Mouse (Mus musculus) embryonic fibroblast, embryonic 13.5 days (primary cell): ENCODE measurements around the gene Ubxn11.

ENCODE experiments used
- CTCF ChIP-seq: IDR thresholded peaks from 2 replicates; pipeline ENCODE4 v1.5.1; 2011; ENCODE audit warnings: mild to moderate bottlenecking, control low read depth, low read length, moderate library complexity, borderline replicate concordance; ENCODE audit not compliant: insufficient read depth
- POLR2A ChIP-seq: IDR thresholded peaks from 2 replicates; pipeline ENCODE4 v1.6.1; 2011; ENCODE audit warnings: low read depth, mild to moderate bottlenecking, control low read depth, low read length, moderate library complexity

GRCm38 (mm10) chr4:134058166-134058715 lies 44.1 kb upstream of the Ubxn11 start:
- TF ChIP-seq POLR2A (no peak), CTCF (no peak)
